Mouse (Mus musculus): Measurements from ENCODE around the gene Ttll1.

Ttll1 gene

DNA sequence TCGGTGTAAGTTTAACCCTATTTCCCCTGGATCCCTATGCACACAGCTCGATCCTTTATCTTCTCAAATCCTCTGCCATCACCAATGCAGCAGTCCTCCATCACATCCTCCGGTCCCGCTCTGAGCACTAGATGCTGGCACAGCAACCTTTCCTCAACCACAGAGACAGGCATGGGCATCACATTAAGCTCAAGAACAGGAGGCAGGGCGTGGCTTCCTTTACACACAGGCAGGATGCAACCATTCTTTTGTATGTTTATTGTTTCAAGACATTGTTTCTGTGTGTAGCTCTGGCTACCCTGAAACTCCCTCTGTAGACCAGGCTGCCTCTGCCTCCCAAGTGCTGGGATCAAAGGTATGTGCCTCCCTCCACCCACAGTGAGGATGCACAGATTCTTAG, 55.1 kb downstream of the Ttll1 start:
- DNase-seq (ENCODE audit: low read depth, low spot score) = no peak

DNA sequence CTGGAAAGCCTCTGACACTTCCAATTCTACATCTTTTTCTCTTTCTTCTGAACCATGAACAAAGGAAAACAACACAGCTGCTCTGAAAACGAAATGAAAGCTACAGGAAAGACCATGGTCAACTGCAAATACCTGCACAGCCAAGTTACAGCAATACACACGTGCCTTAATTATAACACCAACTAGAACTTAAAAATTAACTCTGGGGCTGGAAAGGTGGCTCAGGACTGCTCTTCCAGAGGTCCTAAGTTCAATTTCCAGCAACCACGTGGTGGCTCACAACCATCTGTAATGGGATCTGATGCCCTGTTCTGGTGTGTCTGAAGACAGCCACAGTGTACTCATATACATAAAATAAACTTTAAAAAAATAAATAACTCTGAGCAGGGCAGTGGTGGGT, 55.7 kb downstream of the Ttll1 start:
- no peak for DNase-seq (ENCODE audit: low read depth, low spot score)

DNA sequence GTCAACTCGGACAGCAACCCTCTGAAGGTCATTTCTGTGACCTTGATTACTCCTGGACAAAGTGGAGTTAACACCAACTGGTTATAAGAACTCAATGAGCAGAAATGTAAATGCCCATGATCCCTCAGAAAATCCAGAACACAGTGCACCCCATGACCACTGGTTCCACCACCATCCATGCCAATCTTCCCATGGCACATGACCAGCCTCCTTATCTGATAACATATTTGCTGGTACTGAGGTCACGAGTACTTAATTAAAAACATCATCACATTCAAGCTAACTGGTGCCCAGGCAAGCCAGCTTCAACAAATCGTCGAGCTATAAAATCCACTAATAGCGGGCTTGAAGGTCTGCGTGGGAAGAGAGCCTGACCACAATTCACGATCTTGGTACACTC, 56.3 kb downstream of the Ttll1 start:
- no peak for DNase-seq (ENCODE audit: low read depth, low spot score)

DNA sequence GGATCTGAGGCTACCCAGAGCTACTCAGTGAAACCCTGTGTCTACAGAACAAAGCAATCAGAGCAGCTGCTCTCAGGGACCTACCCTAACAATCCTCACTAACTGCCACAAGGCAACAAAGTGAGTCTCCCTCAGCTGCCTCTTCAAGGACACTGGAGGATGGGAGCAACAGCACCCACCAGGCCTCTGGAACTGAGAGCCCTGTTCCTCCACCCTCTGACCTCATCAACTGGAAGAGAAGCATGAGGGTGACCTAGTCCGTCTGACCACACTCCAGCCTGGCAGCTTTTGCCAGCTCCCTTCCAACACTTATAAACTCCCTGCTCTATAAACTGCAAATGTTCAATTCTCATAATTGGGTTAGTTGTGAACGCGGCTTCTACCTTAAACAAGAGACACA, 56.8 kb downstream of the Ttll1 start:
- DNase-seq (ENCODE audit: low read depth, low spot score) = no peak

DNA sequence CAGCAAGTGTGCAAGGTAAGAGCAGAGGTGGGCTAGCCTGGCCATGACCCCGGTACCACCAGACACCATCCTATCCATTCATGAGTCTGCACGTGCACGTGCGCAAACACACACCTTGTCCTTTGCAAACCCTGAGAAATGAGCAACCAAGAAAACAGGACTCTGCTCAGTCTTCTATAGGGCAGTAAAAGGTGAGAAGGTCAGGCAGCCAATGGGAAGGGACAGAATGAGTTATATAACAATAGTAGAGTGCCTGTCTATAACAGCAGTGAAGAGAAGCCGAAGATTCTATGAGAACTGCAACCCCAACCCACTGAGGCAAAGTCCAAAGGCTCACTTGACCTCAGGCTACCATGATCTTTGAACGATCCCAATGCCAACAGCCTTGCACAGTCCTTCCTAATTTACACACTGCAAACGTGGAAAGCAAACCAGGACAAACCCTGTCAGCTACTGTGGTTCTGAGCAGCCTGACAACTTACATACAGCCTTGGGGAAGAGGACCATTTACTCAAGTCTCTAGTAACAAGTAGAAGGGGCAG, 58.4 kb downstream of the Ttll1 start:
- DNase-seq (ENCODE audit: low read depth, low spot score) = no peak

DNA sequence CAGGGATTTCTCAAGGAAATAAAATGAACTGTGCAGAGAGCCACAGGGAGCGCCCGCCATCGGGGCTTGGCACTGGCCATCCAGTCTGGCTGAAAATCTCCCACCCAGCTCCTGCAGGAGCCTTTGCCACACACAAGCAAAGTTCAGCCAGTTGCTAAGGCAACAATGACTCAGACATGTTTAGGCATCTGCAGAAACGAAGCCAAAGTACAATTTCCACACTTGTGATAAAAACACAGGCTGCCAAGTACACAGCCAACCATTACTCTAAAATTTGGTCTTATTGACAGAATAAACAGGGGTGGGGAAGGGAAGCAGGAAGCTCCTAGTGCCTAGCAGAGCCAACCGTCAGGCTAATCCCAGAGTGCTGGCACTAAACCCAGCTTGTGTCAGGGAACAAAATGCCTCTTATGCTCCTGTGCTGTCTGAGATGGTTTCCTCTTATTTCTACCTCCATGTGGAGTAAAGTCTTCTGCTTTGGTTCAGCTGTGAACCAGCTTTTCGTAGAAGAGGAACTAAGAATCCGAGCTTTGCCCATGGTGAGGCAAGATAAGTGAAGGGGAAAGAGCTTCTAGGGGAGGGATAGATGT, 59.0 kb downstream of the Ttll1 start:
- DNase-seq (ENCODE audit: low read depth, low spot score) = no peak

DNA sequence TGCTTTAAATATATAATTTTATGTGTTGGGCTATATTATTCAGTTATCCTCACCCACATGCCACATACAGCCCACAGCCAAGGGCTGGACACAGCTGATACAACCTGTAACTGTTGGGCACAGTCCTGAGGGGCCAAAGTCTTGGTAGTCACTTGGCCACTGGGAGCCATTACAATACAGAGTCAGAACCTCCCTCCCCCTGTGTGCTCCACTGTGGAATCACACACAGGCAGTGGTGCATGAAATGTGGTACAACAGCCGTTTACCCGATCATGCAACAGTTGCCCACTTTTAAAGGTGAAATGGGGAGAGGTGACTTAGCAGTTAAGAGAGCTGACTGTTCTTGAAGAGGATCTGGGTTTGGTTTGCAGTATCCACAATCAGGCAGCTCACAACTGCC, 60.7 kb downstream of the Ttll1 start:
- DNase-seq (ENCODE audit: low read depth, low spot score) = no peak

DNA sequence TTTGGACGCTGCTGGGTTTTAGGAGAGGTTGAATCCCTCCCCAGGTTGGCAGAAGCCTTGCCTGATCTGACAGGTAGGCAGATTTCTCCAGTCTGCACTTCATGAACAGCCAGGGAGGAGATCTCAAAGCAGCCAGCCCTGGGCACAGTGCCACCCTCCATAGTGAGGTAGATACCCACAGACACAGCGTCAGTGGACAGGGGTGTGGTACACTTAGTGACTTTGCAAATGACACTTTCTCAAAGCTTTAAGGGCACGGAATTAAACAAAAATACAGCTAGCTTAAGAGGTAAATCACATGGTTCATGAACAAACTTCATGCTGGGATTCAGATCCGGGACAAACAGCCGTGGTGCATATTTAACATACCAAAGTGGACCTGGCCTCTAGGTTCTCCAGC, 62.0 kb downstream of the Ttll1 start:
- DNase-seq (ENCODE audit: low read depth, low spot score) = no peak

DNA sequence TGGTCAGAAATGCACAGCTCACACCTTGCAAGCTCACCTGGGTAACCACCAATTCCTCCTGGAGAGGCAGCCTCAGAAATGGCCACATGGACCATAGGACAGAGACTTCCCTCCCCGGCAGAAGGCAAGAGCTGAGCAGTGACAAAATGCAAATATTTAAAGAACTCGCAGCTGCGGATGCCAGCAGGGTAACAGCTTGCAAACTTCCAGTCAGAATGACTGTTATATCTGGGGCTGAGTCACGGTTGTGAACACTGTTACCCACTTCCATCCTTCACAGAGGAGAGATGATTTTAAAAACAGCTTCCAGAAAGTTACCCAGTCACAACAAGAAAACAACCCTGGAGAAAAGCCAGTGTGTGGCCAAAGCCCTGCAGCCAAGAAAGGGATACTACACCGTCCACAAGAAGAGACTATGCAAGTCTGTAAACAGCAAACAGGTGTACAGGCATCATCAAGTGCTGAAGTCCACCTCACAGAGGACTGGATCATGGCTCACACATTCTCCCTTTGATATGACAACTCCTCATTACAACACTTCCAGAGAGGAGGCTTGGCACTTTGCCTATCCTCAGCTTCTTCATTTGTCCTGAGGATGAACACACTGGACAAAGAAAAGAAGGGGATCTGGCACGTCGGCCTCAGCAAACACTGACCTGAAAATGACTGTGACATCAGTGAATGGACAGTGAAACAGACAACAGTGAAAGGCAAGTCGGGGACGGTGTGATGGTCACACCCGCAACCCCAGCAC, 62.7 kb downstream of the Ttll1 start:
- no peak for DNase-seq (ENCODE audit: low read depth, low spot score)

DNA sequence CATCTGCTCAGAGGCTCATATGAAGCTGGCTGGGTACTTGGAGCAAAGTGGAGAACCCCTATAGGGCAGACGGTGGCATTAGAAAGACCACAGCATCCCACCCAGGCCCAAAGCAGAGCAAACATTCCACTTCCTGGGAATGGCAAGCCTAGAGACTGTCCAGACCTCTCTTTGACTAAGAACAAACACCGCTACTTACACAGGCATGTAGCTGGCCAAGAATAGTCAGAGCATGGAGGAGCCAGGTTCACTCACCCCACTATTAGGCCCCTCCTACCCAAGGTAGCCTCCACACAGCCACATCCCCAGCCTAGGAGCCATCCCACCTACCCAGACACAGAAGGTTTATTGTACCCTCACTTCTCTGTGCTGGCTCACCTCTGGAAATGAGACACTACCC, 64.8 kb downstream of the Ttll1 start:
- no peak for DNase-seq (ENCODE audit: low read depth, low spot score)

DNA sequence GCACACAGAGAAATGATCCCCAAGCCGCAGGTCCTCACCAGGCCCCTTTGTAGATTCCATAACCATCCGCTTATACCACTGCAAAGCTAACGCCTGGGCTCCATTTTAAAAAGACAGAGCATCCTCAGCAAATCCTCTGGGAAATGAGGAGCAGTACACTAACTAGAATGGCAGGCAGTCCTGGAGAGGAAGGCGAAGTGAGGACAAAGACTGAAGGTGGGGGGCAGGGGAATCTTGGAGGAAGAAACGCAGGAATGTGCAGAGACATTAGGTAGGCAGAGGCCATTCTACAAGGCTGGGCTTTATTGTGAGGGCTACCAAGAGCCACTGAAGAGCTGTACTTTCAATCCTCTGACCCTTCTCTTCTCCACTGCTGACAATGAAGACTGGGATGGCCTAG, 65.3 kb downstream of the Ttll1 start:
- DNase-seq (ENCODE audit: low read depth, low spot score) = no peak

DNA sequence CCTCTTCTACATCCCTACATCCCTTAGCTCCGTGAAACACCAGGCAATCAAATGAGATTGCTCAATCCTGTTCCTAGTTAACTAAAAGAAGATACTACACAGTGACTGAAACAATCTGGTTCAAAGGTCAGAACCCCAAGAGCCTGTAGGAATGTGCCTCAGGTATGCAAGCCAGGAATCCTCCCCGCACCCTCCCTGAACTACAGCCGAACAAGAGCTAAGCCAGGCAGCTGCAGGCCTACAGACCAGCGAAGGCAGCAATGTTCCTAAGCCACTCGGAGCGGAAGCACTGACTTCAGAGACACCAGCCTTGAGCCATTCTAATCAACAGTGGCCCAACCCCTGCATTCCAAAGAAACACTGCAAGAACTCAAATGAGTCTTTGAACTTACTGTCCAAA, 66.3 kb downstream of the Ttll1 start:
- DNase-seq (ENCODE audit: low read depth, low spot score) = no peak

DNA sequence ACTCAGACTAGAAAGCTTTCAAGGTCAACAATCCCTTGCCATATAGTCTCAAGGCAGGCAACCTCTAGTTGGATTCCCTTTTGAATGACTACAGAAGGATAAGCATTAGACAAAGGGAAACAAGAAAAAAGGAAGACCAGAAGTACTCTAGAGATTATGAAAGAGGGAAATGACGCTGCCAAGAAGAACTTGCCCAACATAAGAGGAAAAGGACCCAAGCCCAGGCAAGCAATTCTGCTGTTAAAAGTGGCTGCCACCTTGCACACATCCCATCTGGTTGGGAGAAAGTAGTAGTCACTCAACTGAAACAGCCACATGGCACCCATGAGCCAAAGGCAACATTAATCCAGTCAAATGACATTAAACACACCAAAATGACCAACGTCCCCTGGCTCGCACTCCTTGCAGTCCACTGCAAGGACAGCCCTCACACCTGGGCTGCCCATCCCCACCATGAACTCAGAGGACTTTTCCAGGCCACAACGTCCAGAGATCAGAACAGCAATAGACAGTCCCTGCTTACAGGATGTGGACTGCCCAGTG, 68.1 kb downstream of the Ttll1 start:
- DNase-seq (ENCODE audit: low read depth, low spot score) = no peak

DNA sequence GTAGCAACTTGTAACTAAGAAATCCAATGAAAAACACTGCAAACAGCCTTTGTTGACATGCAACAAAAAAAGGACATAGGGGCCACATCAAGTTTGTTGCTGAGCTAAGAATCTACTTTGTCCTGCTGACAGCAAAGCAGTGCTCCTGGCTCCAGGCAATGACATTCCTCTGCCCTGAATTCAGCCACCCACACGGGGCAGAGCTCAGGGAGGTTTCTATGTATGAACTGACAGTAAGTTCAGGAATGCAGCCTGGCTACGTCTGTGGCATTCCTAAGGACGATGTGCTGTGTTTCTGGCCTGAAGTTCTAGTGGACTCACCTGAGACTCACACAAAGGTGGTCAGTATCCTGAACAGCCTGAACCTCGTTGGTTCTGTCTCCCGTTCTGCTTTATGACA, 70.0 kb downstream of the Ttll1 start:
- DNase-seq (ENCODE audit: low read depth, low spot score) = peak; percentile 23

DNA sequence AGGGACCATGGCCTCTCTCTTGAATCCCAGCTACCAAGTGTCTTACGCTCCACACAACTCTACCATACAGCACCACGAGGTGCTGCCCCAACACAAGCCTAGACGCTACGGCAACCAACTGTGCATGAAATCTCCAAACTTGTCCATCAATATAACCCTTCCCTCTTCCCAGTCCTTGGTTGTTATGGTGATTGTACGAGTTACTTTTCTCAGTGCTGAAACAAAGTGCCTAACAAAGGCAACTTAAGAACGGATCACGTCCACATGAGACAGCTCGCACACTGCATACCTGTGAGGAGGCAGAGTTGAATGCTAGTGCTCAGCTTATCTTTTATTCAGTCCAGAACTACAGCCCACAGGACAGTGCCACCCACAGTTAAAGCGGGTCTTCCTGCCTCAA, 74.2 kb downstream of the Ttll1 start:
- no peak for DNase-seq (ENCODE audit: low read depth, low spot score)

DNA sequence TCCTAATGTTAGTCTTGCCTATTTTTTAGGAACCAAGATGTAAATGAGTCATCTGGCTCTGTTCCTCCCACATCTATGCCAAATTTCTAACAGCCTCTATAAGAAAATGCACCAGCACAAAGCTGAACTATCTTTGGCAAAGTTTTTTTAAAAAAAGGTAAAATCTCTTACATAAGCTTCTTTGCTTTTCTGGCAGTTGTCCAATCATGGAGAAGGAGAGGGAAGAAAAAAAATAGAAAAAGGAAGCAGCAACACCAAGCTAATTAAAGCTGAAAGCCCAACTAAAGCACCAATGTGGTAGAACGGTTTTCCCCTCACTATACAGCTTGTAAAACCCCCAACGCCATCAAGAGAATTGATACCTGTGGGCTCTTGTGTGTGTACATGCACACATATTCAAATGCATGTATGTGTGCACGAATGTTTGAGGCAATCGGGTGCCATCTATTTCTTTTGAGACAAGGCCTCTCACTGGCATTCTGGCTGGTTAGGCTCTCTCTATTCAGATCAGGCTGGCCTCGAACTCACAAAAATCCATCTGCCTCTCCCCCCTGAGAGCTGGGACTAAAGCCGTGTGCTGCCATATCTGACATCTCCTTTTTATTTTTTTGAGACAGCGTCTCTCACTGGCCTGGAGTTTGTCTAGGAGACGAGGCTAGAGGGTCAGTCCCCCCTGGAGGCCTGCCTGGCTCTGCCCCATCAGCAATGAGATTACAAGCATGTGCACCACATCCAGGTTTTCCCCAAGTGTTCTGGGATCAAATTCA, 75.2 kb downstream of the Ttll1 start:
- no peak for DNase-seq (ENCODE audit: low read depth, low spot score)

DNA sequence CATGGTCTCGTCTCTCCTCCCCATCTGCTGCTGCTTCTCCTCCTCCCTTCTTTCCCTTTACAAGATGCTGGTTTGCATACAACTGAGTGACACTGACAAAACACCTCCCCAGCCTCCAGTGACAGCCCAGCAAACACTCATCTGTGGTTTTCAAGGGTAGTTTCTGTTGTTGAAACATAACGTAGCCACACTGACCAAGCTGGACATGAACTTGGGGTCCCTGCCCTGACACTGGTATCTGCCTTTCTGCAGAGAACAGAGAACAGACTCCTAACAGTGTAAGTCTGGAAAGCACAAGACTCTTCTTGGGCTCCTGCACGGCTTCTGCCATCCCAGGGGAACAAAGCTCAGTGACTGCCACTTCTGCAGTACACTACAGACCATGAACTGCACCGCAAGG, 76.0 kb downstream of the Ttll1 start:
- no peak for DNase-seq (ENCODE audit: low read depth, low spot score)

All from mesoderm, embryonic 11.5 days (tissue).